Mouse (Mus musculus) G1E (cell line): ENCODE measurements around the gene Gpr165. TPM values are rescaled to one million over a fixed set of nuclear protein-coding genes. Genes with fewer than 3 reads are reported as not detected.

Source experiments
- ATAC-seq: 2 replicates; pipeline ENCODE4 v1.8.0; 2016; ENCODE audit warnings: mild to moderate bottlenecking; ENCODE audit not compliant: insufficient number of reproducible peaks, poor library complexity, low FRiP score, severe bottlenecking; ENCODE audit errors: extremely low read depth
- DNase-seq: peaks from one replicate; pipeline ENCODE4 v3.0.0; 2012; ENCODE audit warnings: low spot score
- H3K27me3 ChIP-seq: 2 replicates; pipeline ENCODE4 v1.6.1; 2012; ENCODE audit warnings: mild to moderate bottlenecking, low read length, inconsistent platforms; ENCODE audit not compliant: insufficient read depth
- H3K36me3 ChIP-seq: replicated peaks from 2 replicates; pipeline ENCODE3; 2012; ENCODE audit warnings: mild to moderate bottlenecking, inconsistent platforms
- H3K4me1 ChIP-seq: 2 replicates; pipeline ENCODE4 v1.6.1; 2012; ENCODE audit warnings: low read depth, low read length, inconsistent platforms, mixed read lengths; ENCODE audit not compliant: insufficient read depth
- H3K4me3 ChIP-seq: 2 replicates; pipeline ENCODE4 v1.5.1; 2012; ENCODE audit warnings: low read depth, mild to moderate bottlenecking, inconsistent platforms, low read length, moderate library complexity, mixed read lengths
- H3K9me3 ChIP-seq: replicated peaks from 2 replicates; pipeline ENCODE4 v1.6.1; 2012; ENCODE audit warnings: inconsistent platforms
- CTCF ChIP-seq: IDR thresholded peaks from 2 replicates; pipeline ENCODE4 v1.5.1; 2012; ENCODE audit warnings: low read depth, low read length, inconsistent platforms, mixed read lengths
- GATA1 ChIP-seq: IDR thresholded peaks from 2 replicates; pipeline ENCODE4 v1.6.1; 2012; ENCODE audit warnings: borderline replicate concordance, low read length, inconsistent platforms, mixed read lengths
- GATA2 ChIP-seq: IDR thresholded peaks from 2 replicates; pipeline ENCODE4 v1.6.1; 2012; ENCODE audit warnings: low read depth, low read length, inconsistent platforms, borderline replicate concordance
- POLR2AphosphoS5 ChIP-seq: IDR thresholded peaks from 2 replicates; pipeline ENCODE4 v1.6.1; 2012; ENCODE audit warnings: low read depth, low read length, inconsistent platforms; ENCODE audit not compliant: insufficient replicate concordance
- TAL1 ChIP-seq: conservative IDR thresholded peaks from 2 replicates; pipeline ENCODE4 v1.6.1; 2012; ENCODE audit warnings: low read depth, low read length, inconsistent platforms, mixed read lengths
- polyA plus RNA-seq: library from polyadenylated mRNA; stranded (reverse); fragments of >175 nt; gene quantifications from 2 replicates; pipeline ENCODE4 v1.2.3, GENCODE M21; 2012
- total RNA-seq, 2 experiments: library from RNA; stranded (forward) in 1 of 2; stranded (reverse) in 1 of 2; fragments of 200-1000 nt in 1 of 2; fragments of >200 nt in 1 of 2; fragmentation: Nextera tagmentation in 1 of 2; gene quantifications; 2 replicates each; pipeline ENCODE4 v1.2.3; 2014 to 2017

Gpr165 gene
- not detected in 2 replicates for total RNA-seq (2014; fragmentation: Nextera tagmentation)
- total RNA-seq (2017): 0.11 TPM in 1 of 2 replicates, not detected in the other
- not detected in 2 replicates for polyA plus RNA-seq

GRCm38 (mm10) chrX:96712907-96713774 is at the start of gene Gpr165:
TSS of gene Gpr165 (plus strand) at chrX:96713441.
- DNase-seq: no peak
- no peak for ATAC-seq
- TF ChIP-seq POLR2AphosphoS5 (no peak), TAL1 (no peak), GATA2 (no peak), GATA1 (no peak), CTCF (no peak)

GRCm38 (mm10) chrX:96674871-96675270 is 38.4 kb upstream of the Gpr165 start:
- H3K4me3 ChIP-seq: no peak overlapping the region
- no peaks in the 10 kb centered on the region for H3K9me3 ChIP-seq
- H3K36me3 ChIP-seq: no peaks in the 10 kb centered on the region
- DNase-seq: no peak
- TF ChIP-seq GATA1 (no peak), TAL1 (no peak), GATA2 (no peak), CTCF (no peak)
- no peak for ATAC-seq
- H3K27me3 ChIP-seq: no peaks in the 10 kb centered on the region
- no peaks in the 10 kb centered on the region for H3K4me1 ChIP-seq

More at GRCm38 (mm10) chrX:96712907-96713774, at the start of gene Gpr165:
- Histone ChIP-seq H3K4me1 (no peaks in the 10 kb centered on the region), H3K4me3 (no peak within 1 kb of the TSS), H3K27me3 (no peaks in the 10 kb centered on the region), H3K9me3 (no peaks in the 10 kb centered on the region), H3K36me3 (no peaks in the 10 kb centered on the region)
